Comparison of ENCODE assay signal across 24 mouse cellular contexts in the genomic region with DNA sequence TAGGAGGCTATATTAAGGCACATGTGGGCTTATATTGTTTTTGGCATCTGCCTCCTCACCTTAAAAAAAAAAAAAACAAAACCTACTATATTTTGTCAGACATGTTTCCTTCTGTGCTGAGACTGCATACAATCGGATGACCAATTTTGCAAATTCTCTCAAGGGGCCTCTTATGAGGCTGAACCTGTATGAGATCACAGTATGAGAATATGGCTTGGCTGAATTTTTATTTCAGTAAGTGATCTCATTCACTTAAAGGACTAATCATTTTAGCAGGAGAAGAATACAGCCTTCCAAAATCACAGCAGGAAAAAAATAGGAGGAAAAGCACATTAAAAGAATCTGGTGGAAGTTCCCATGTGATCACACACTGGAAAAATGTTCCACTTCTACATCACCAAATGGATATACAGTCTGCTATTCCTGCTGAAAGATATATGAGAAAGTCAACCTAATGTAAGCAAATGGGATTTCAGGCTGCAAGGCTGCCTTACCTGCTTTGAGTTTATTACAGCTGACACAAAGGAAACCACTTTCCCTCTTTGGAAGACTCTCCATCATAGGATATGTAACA.
DNase-seq lines count a peak whose midpoint lies in the region; ATAC-seq and TF ChIP-seq lines count a peak whose summit lies in the region.
"Had no signal": no experiment of that assay in that cellular context is flagged by ENCODE, and none has a peak within 500 bp of the region (broad histone marks: within the 10 kb centered on the region; RNA-seq: fewer than 3 reads in every experiment).

No protein-coding gene starts in this region.

- ATAC-seq in embryonic facial prominence, embryonic 14.5 days (ENCODE audit: low read depth) = peak; percentile 70; the same call in 1 of the 2 replicates
- peak; percentile 87 for ATAC-seq in limb, embryonic 13.5 days (ENCODE audit: low FRiP score, low read depth)
- peak; percentile 88 for ATAC-seq in limb, embryonic 14.5 days (ENCODE audit: low FRiP score, low read depth)
- ATAC-seq in limb, embryonic 15.5 days (ENCODE audit: insufficient number of reproducible peaks, low FRiP score, low TSS enrichment, low read depth) = peak; percentile 82
- no peak for ATAC-seq in forebrain, embryonic 16.5 days
- ATAC-seq: activated CD4-positive, CD25-positive, alpha-beta regulatory T cell, adult 4 months; CD4-positive, CD25-positive, alpha-beta regulatory T cell, adult 4 months; forebrain, embryonic 13.5 days; forebrain, embryonic 15.5 days; Patski had no signal

- H3K4me1 ChIP-seq in embryonic facial prominence, embryonic 14.5 days (ENCODE audit: control insufficient read depth, insufficient read depth, low read length) = 0 out of 2 replicates have a peak, but pooled peaks cover 2% of the 10 kb centered on the region
- no peaks in the 10 kb centered on the region for H3K4me1 ChIP-seq in embryonic facial prominence, embryonic 10.5 days
- 0 out of 2 replicates have a peak, but pooled peaks cover 2% of the 10 kb centered on the region for H3K4me1 ChIP-seq in limb, embryonic 13.5 days
- no peaks in the 10 kb centered on the region for H3K4me1 ChIP-seq in limb, embryonic 10.5 days
- no peaks in the 10 kb centered on the region; the same call in 1 of the 2 replicates for H3K4me1 ChIP-seq in limb, embryonic 14.5 days (ENCODE audit: control insufficient read depth, insufficient read depth, low read length)
- H3K4me1 ChIP-seq in limb, embryonic 15.5 days = no peaks in the 10 kb centered on the region
- H3K4me1 ChIP-seq in forebrain, embryonic 16.5 days (replicated peaks; ENCODE audit: control insufficient read depth, insufficient read depth, low read length) = no peaks in the 10 kb centered on the region
- H3K4me1 ChIP-seq: embryonic facial prominence, embryonic 13.5 days; forebrain, embryonic 13.5 days; forebrain, embryonic 15.5 days had no signal

- WGBS in embryonic facial prominence, embryonic 14.5 days = 51% methylated on average over 1 of the region's 1 CpGs
- WGBS in embryonic facial prominence, embryonic 10.5 days = 88% methylated on average over 1 of the region's 1 CpGs
- WGBS in limb, embryonic 13.5 days = 54% methylated on average over 1 of the region's 1 CpGs
- WGBS in limb, embryonic 10.5 days = 90% methylated on average over 1 of the region's 1 CpGs
- 45% methylated on average over 1 of the region's 1 CpGs for WGBS in limb, embryonic 14.5 days
- 43% methylated on average over 1 of the region's 1 CpGs for WGBS in limb, embryonic 15.5 days
- WGBS in forebrain, embryonic 16.5 days = 91% methylated on average over 1 of the region's 1 CpGs

- no peak overlapping the region for H3K9ac ChIP-seq in embryonic facial prominence, embryonic 14.5 days (ENCODE audit: low read depth, low read length)
- no peak overlapping the region for H3K9ac ChIP-seq in limb, embryonic 13.5 days
- no peak overlapping the region for H3K9ac ChIP-seq in limb, embryonic 14.5 days (ENCODE audit: low read depth, low read length, severe bottlenecking)
- no peak overlapping the region for H3K9ac ChIP-seq in limb, embryonic 15.5 days
- no peak overlapping the region for H3K9ac ChIP-seq in forebrain, embryonic 16.5 days (replicated peaks; ENCODE audit: low read depth, low read length)
- H3K9ac ChIP-seq: embryonic facial prominence, embryonic 13.5 days; forebrain, embryonic 13.5 days; forebrain, embryonic 15.5 days had no signal

- H3K27ac ChIP-seq in embryonic facial prominence, embryonic 14.5 days (replicated peaks; ENCODE audit: low read depth, low read length) = no peak overlapping the region
- H3K27ac ChIP-seq in embryonic facial prominence, embryonic 10.5 days (replicated peaks) = no peak overlapping the region
- no peak overlapping the region for H3K27ac ChIP-seq in limb, embryonic 13.5 days
- H3K27ac ChIP-seq in limb, embryonic 10.5 days = no peak overlapping the region
- no peak overlapping the region for H3K27ac ChIP-seq in limb, embryonic 14.5 days (replicated peaks; ENCODE audit: low read depth, low read length)
- H3K27ac ChIP-seq in limb, embryonic 15.5 days = peak overlapping the region; percentile 28; the same call in 1 of the 2 replicates
- H3K27ac ChIP-seq in forebrain, embryonic 16.5 days (ENCODE audit: low read length) = no peak overlapping the region
- H3K27ac ChIP-seq: embryonic facial prominence, embryonic 13.5 days; forebrain, embryonic 13.5 days; forebrain, embryonic 15.5 days had no signal

- peak; percentile 73 for DNase-seq in embryonic facial prominence, embryonic 14.5 days (ENCODE audit: low spot score)
- no peak for DNase-seq in embryonic facial prominence, embryonic 10.5 days (ENCODE audit: low spot score)
- DNase-seq in limb, embryonic 10.5 days (ENCODE audit: low spot score) = no peak
- peak; percentile 84 for DNase-seq in limb, embryonic 14.5 days (ENCODE audit: low spot score)
- no peak for DNase-seq in B cell, adult 2 months
- DNase-seq: adrenal gland, adult 8-10 months; adrenal gland, postnatal 14 days; adrenal gland, postnatal 36 days; cerebellum, adult 11-12 months; cerebellum, adult 2 months; cerebellum, adult 9-10 months; cerebellum, postnatal 10 days; cerebellum, postnatal 25 days had no signal

- no peak overlapping the region for H3K4me3 ChIP-seq in embryonic facial prominence, embryonic 14.5 days (ENCODE audit: low read depth, low read length)
- H3K4me3 ChIP-seq in embryonic facial prominence, embryonic 10.5 days = no peak overlapping the region
- H3K4me3 ChIP-seq in limb, embryonic 13.5 days = no peak overlapping the region
- no peak overlapping the region for H3K4me3 ChIP-seq in limb, embryonic 10.5 days
- H3K4me3 ChIP-seq in limb, embryonic 14.5 days (replicated peaks; ENCODE audit: low read length) = no peak overlapping the region
- no peak overlapping the region for H3K4me3 ChIP-seq in limb, embryonic 15.5 days
- H3K4me3 ChIP-seq in forebrain, embryonic 16.5 days (replicated peaks; ENCODE audit: low read length) = no peak overlapping the region
- H3K4me3 ChIP-seq: embryonic facial prominence, embryonic 13.5 days; forebrain, embryonic 13.5 days; forebrain, embryonic 15.5 days had no signal

- no peaks in the 10 kb centered on the region for H3K36me3 ChIP-seq in embryonic facial prominence, embryonic 14.5 days (ENCODE audit: control insufficient read depth, insufficient read depth, low read length)
- no peaks in the 10 kb centered on the region for H3K36me3 ChIP-seq in embryonic facial prominence, embryonic 10.5 days (replicated peaks)
- no peaks in the 10 kb centered on the region for H3K36me3 ChIP-seq in limb, embryonic 13.5 days
- H3K36me3 ChIP-seq in limb, embryonic 10.5 days = no peaks in the 10 kb centered on the region
- H3K36me3 ChIP-seq in limb, embryonic 14.5 days (ENCODE audit: control insufficient read depth, insufficient read depth, low read length) = no peaks in the 10 kb centered on the region
- H3K36me3 ChIP-seq in limb, embryonic 15.5 days = no peaks in the 10 kb centered on the region
- no peaks in the 10 kb centered on the region for H3K36me3 ChIP-seq in forebrain, embryonic 16.5 days (ENCODE audit: control insufficient read depth, insufficient read depth)
- H3K36me3 ChIP-seq: embryonic facial prominence, embryonic 13.5 days; forebrain, embryonic 15.5 days; G1E had no signal

- no peaks in the 10 kb centered on the region for H3K27me3 ChIP-seq in embryonic facial prominence, embryonic 14.5 days (replicated peaks; ENCODE audit: control insufficient read depth, insufficient read depth, low read length)
- H3K27me3 ChIP-seq in embryonic facial prominence, embryonic 10.5 days (replicated peaks; ENCODE audit: low read depth, poor library complexity, severe bottlenecking) = no peaks in the 10 kb centered on the region
- no peaks in the 10 kb centered on the region for H3K27me3 ChIP-seq in limb, embryonic 13.5 days
- no peaks in the 10 kb centered on the region for H3K27me3 ChIP-seq in limb, embryonic 10.5 days (ENCODE audit: low read depth, poor library complexity, severe bottlenecking)
- H3K27me3 ChIP-seq in limb, embryonic 14.5 days (ENCODE audit: control insufficient read depth, insufficient read depth, low read length) = no peaks in the 10 kb centered on the region
- H3K27me3 ChIP-seq in limb, embryonic 15.5 days = no peaks in the 10 kb centered on the region
- H3K27me3 ChIP-seq in forebrain, embryonic 16.5 days (replicated peaks; ENCODE audit: control insufficient read depth, insufficient read depth, low read length) = no peaks in the 10 kb centered on the region
- H3K27me3 ChIP-seq: CH12.LX; embryonic facial prominence, embryonic 13.5 days; forebrain, embryonic 13.5 days; forebrain, embryonic 15.5 days; Patski had no signal

- H3K9me3 ChIP-seq in embryonic facial prominence, embryonic 14.5 days (ENCODE audit: control insufficient read depth, low read length) = 0 out of 2 replicates have a peak, but pooled peaks cover 3% of the 10 kb centered on the region
- no peaks in the 10 kb centered on the region for H3K9me3 ChIP-seq in embryonic facial prominence, embryonic 10.5 days
- H3K9me3 ChIP-seq in limb, embryonic 13.5 days = no peaks in the 10 kb centered on the region
- H3K9me3 ChIP-seq in limb, embryonic 10.5 days (replicated peaks) = no peaks in the 10 kb centered on the region
- H3K9me3 ChIP-seq in limb, embryonic 14.5 days (ENCODE audit: control insufficient read depth, low read length) = no peaks in the 10 kb centered on the region
- no peaks in the 10 kb centered on the region for H3K9me3 ChIP-seq in limb, embryonic 15.5 days
- H3K9me3 ChIP-seq in forebrain, embryonic 16.5 days (ENCODE audit: control insufficient read depth, low read length) = no peaks in the 10 kb centered on the region
- H3K9me3 ChIP-seq: embryonic facial prominence, embryonic 13.5 days; forebrain, embryonic 13.5 days; G1E had no signal

- H3K4me2 ChIP-seq in embryonic facial prominence, embryonic 14.5 days (ENCODE audit: low read depth, low read length) = no peak overlapping the region
- no peak overlapping the region for H3K4me2 ChIP-seq in limb, embryonic 13.5 days (replicated peaks)
- H3K4me2 ChIP-seq in limb, embryonic 14.5 days (replicated peaks; ENCODE audit: low read depth, low read length, severe bottlenecking) = no peak overlapping the region
- no peak overlapping the region for H3K4me2 ChIP-seq in limb, embryonic 15.5 days
- H3K4me2 ChIP-seq in forebrain, embryonic 16.5 days (ENCODE audit: low read length) = no peak overlapping the region
- H3K4me2 ChIP-seq: embryonic facial prominence, embryonic 13.5 days; forebrain, embryonic 13.5 days; forebrain, embryonic 15.5 days had no signal

- no peak for TF ChIP-seq POLR2A in limb, embryonic 14.5 days (IDR thresholded peaks at IDR 0.05; ENCODE audit: borderline replicate concordance, extremely low read depth, insufficient read depth, insufficient read length)

Comparison
In these comparisons a context has a peak if more than half of its experiments do, and no peak if none do; other contexts are left out.
1. DNase-seq: peak in embryonic facial prominence, embryonic 14.5 days (single experiment) and limb, embryonic 14.5 days (single experiment); none in embryonic facial prominence, embryonic 10.5 days (single experiment), limb, embryonic 10.5 days (single experiment) and B cell, adult 2 months (0 of 2).